Mouse (Mus musculus) CD4-positive, CD25-positive, alpha-beta regulatory T cell, adult 4 months (primary cell): ENCODE results near the gene Gxylt2. TPM values are rescaled to one million over a fixed set of nuclear protein-coding genes. Genes with fewer than 3 reads are reported as not detected.

Source experiments
- ATAC-seq: one replicate; pipeline ENCODE4 v1.8.0; 2017
- polyA plus RNA-seq, 2 experiments: library from polyadenylated mRNA; unstranded; fragments of 100-300 nt; shearing (Covaris generic); gene quantifications; one replicate each; pipeline ENCODE4 v1.2.1; 2017

Gxylt2 gene
- polyA plus RNA-seq, 2 experiments from 2014 or later, result 0.17 TPM; not detected in 1

DNA sequence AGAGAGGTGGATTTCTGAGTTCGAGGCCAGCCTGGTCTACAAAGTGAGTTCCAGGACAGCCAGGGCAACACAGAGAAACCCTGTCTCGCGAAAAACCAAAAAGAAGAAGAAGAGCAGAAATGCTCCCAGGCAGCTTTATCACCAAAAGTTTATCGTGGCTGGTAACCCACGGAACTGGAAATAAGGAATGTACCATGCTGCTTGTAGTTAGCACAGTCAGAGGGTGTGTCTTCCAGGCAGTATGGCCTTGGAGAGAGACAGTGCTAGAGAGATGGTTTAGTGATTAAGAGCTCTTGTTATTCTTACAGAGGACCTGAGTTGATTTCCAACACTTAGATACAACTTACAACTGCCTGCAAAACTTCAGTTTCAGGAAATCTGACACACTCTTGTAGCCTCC is 146.5 kb downstream of the Gxylt2 start:
- no peak for ATAC-seq

Other genes with a start within 250 kb of the Gxylt2 start
- 10 to 100 TPM; 10.0 to 11.7 TPM for gene Shq1, start 33.6 kb upstream of the Gxylt2 start, polyA plus RNA-seq
- 10 to 100 TPM; 23.9 to 41.8 TPM for gene Ppp4r2, start 128.9 kb downstream of the Gxylt2 start, polyA plus RNA-seq